Mouse (Mus musculus): ENCODE results near the gene Birc3. TPM values are rescaled to one million over a fixed set of nuclear protein-coding genes. Genes with fewer than 3 reads are reported as not detected.

Birc3 gene
- total RNA-seq (2012; rRNA removed), result 4.0 and 4.6 TPM in 2 replicates

DNA sequence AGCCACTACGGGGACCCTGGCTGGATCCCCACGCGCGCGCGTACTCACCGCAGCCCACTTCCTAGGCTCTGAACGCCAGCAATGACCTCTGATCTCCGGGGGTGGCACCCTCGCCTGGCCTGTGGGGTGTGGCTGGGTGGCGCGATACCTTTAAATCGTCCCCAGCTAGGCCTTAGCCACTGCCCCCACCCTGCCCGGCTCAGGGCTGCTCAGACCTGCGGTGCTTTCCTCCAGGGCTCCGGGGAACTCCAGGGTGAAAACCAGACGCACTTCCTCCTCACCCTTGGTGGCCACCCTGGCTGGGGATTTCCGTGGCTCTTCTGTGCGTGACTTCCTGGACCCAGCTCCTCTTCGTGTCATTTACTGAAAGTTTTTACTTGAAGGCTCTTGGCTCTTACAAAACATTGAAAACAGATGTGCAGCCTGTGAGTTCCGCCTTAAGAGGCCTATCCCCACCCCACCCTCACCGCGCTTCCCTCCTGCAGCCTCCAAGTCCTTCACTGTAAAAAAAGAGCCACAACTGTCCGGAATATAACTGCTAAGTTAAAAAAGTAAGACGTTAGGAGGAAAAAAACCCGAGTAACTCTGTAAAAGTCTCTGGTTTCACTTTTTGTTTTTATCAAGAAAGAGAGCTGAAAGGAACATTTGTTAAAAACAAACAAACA lies at the start of gene Birc3:
Gene Birc3 (minus strand): TSS at position 412 of the 665 bp plus-strand sequence.
- Histone ChIP-seq H3K9me3 (ENCODE audit: control insufficient read depth, insufficient read depth, low read depth, low read length) (no peaks in the 10 kb centered on the region), H3K4me3 (ENCODE audit: insufficient read depth in 1 of 2, low read depth in 1 of 2, low read length in 2 of 2, poor library complexity in 1 of 2, severe bottlenecking in 1 of 2) (peak within 1 kb of the TSS; percentile 70 to 79), H3K27ac (ENCODE audit: insufficient read depth, low read depth, low read length, poor library complexity, severe bottlenecking) (peak within 1 kb of the TSS; percentile 26), H3K36me3 (ENCODE audit: control insufficient read depth, insufficient read depth, low read length, poor library complexity, severe bottlenecking) (no peaks in the 10 kb centered on the region), H3K4me1 (ENCODE audit: control insufficient read depth in 2 of 2, insufficient read depth in 2 of 2, low read length in 2 of 2, poor library complexity in 1 of 2) (peaks cover 3 to 11% of the 10 kb centered on the region in 2 experiments; a peak in 1 of 4 replicates), H3K9ac (ENCODE audit: insufficient read depth, low read depth, low read length, poor library complexity, severe bottlenecking) (peak within 1 kb of the TSS; percentile 67)
- in situ Hi-C loops (cut with MboI; ENCODE audit: low sequenced_read_pairs in 2 of 2, unreplicated experiment in 2 of 2), result no loop called here
- no peak for TF ChIP-seq ZNF384 (IDR thresholded peaks at IDR 0.05; ENCODE audit: low read depth, low read length)
- TF ChIP-seq MAFK (IDR thresholded peaks at IDR 0.05; ENCODE audit: insufficient read depth, low read depth, low read length), result no peak
- TF ChIP-seq ZC3H11A (IDR thresholded peaks at IDR 0.05; ENCODE audit: borderline replicate concordance, low read depth, low read length), result no peak
- TF ChIP-seq CHD2 (IDR thresholded peaks at IDR 0.05; ENCODE audit: low read depth, low read length), result no peak
- TF ChIP-seq HCFC1 (IDR thresholded peaks at IDR 0.05; ENCODE audit: borderline replicate concordance, insufficient read depth, low read length), result no peak
- peak; percentile 31 for DNase-seq (ENCODE audit: low read depth, low spot score)

DNA sequence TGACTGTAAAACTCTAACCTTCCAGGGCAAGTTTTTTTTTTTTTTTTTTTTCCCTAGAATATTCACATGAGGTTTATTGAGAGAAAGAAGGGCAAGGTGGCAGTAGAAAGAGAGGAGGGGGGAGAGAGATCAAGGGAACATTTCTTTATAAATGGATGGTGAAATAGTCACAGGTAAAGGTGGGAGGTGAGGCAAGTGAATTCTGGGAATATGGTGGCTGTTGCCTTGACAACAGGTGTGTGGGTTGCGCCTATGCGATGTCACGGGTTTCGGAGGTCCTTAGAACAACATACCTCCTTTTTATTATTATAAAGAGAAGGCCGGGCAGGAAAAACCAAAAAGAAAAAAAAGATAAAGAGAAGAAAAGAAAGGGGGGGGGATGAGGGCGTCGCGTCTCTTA lies 41.9 kb upstream of the Birc3 start:
- Histone ChIP-seq H3K9me3 (ENCODE audit: control insufficient read depth, insufficient read depth, low read depth, low read length) (no peaks in the 10 kb centered on the region), H3K27ac (ENCODE audit: insufficient read depth, low read depth, low read length, poor library complexity, severe bottlenecking) (peak overlapping the region; percentile 5; the same call in 1 of the 2 replicates), H3K9ac (ENCODE audit: insufficient read depth, low read depth, low read length, poor library complexity, severe bottlenecking) (no peak overlapping the region), H3K4me3 (ENCODE audit: insufficient read depth in 1 of 2, low read depth in 1 of 2, low read length in 2 of 2, poor library complexity in 1 of 2, severe bottlenecking in 1 of 2) (peak overlapping the region; percentile 20 to 37; a peak in 2 of 4 replicates), H3K4me1 (ENCODE audit: control insufficient read depth in 2 of 2, insufficient read depth in 2 of 2, low read length in 2 of 2, poor library complexity in 1 of 2) (peaks cover 0 to 7% of the 10 kb centered on the region in 2 experiments; a peak in 3 of 4 replicates), H3K36me3 (ENCODE audit: control insufficient read depth, insufficient read depth, low read length, poor library complexity, severe bottlenecking) (no peaks in the 10 kb centered on the region)
- TF ChIP-seq ZC3H11A (IDR thresholded peaks at IDR 0.05; ENCODE audit: borderline replicate concordance, low read depth, low read length), result no peak
- no peak for TF ChIP-seq CHD2 (IDR thresholded peaks at IDR 0.05; ENCODE audit: low read depth, low read length)
- no peak for TF ChIP-seq HCFC1 (IDR thresholded peaks at IDR 0.05; ENCODE audit: borderline replicate concordance, insufficient read depth, low read length)
- no peak for TF ChIP-seq MAFK (IDR thresholded peaks at IDR 0.05; ENCODE audit: insufficient read depth, low read depth, low read length)
- TF ChIP-seq ZNF384 (IDR thresholded peaks at IDR 0.05; ENCODE audit: low read depth, low read length), result no peak; the same call in 1 of the 2 replicates
- in situ Hi-C loops (cut with MboI; ENCODE audit: low sequenced_read_pairs in 2 of 2, unreplicated experiment in 2 of 2), result no loop called here
- no peak for DNase-seq (ENCODE audit: low read depth, low spot score)

DNA sequence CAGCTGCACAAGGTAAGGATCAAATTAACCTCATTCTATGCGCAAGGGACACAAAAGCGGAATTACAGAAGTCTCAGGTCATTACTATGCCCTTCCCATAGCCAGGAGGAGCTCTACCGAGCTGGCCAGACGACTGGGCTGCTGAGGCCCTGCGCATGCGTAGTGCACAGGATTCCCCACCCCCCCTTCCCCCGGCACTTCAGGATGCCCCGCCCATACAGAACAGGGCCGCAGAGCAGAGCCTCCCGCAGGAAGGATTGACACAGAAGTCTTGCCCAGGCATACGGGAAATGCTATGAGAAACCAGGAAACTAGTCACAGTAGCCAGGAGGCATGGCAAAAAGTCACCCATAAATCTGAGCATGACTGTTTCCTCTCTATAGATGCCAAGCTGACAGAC lies 41.5 kb upstream of the Birc3 start:
- TF ChIP-seq ZC3H11A (IDR thresholded peaks at IDR 0.05; ENCODE audit: borderline replicate concordance, low read depth, low read length) (no peak), MAFK (IDR thresholded peaks at IDR 0.05; ENCODE audit: insufficient read depth, low read depth, low read length) (no peak), HCFC1 (IDR thresholded peaks at IDR 0.05; ENCODE audit: borderline replicate concordance, insufficient read depth, low read length) (no peak), CHD2 (IDR thresholded peaks at IDR 0.05; ENCODE audit: low read depth, low read length) (no peak), ZNF384 (IDR thresholded peaks at IDR 0.05; ENCODE audit: low read depth, low read length) (no peak)
- Histone ChIP-seq H3K9ac (ENCODE audit: insufficient read depth, low read depth, low read length, poor library complexity, severe bottlenecking) (peak overlapping the region; percentile 34; the same call in 1 of the 2 replicates), H3K36me3 (ENCODE audit: control insufficient read depth, insufficient read depth, low read length, poor library complexity, severe bottlenecking) (peaks cover 2% of the 10 kb centered on the region; the same call in 1 of the 2 replicates), H3K9me3 (ENCODE audit: control insufficient read depth, insufficient read depth, low read depth, low read length) (no peaks in the 10 kb centered on the region), H3K4me3 (ENCODE audit: insufficient read depth in 1 of 2, low read depth in 1 of 2, low read length in 2 of 2, poor library complexity in 1 of 2, severe bottlenecking in 1 of 2) (peak overlapping the region; percentile 20 to 62; a peak in 3 of 4 replicates), H3K4me1 (ENCODE audit: control insufficient read depth in 2 of 2, insufficient read depth in 2 of 2, low read length in 2 of 2, poor library complexity in 1 of 2) (peaks cover 0 to 7% of the 10 kb centered on the region in 2 experiments; a peak in 3 of 4 replicates), H3K27ac (ENCODE audit: insufficient read depth, low read depth, low read length, poor library complexity, severe bottlenecking) (peak overlapping the region; percentile 9; the same call in 1 of the 2 replicates)
- in situ Hi-C loops (cut with MboI; ENCODE audit: low sequenced_read_pairs in 2 of 2, unreplicated experiment in 2 of 2), result no loop called here
- DNase-seq (ENCODE audit: low read depth, low spot score), result peak; percentile 75

DNA sequence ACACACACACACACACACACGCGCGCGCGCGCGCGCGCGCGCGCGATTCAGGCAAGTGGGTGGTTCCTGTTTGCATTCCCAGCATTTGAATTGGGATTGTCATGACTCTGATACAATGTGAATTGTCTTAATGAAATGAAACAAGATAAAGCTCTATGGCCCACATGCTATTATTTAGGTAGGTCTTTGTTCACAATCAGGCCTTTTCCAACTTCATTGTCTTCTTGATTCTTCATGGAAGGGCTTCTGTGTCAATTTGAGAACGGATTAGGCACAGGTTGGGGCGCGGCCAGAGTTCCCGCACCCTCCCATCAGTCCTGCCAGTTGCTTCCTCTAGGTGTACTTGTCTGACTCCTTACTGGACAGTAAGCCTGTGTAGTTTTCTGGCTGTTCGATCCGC lies 41.0 kb upstream of the Birc3 start:
- Histone ChIP-seq H3K4me3 (ENCODE audit: insufficient read depth in 1 of 2, low read depth in 1 of 2, low read length in 2 of 2, poor library complexity in 1 of 2, severe bottlenecking in 1 of 2) (peak overlapping the region; percentile 20 to 62; a peak in 3 of 4 replicates), H3K9ac (ENCODE audit: insufficient read depth, low read depth, low read length, poor library complexity, severe bottlenecking) (peak overlapping the region; percentile 34; the same call in 1 of the 2 replicates), H3K27ac (ENCODE audit: insufficient read depth, low read depth, low read length, poor library complexity, severe bottlenecking) (peak overlapping the region; percentile 9; the same call in 1 of the 2 replicates), H3K4me1 (ENCODE audit: control insufficient read depth in 2 of 2, insufficient read depth in 2 of 2, low read length in 2 of 2, poor library complexity in 1 of 2) (peaks cover 0 to 7% of the 10 kb centered on the region in 2 experiments; a peak in 3 of 4 replicates), H3K36me3 (ENCODE audit: control insufficient read depth, insufficient read depth, low read length, poor library complexity, severe bottlenecking) (peaks cover 3% of the 10 kb centered on the region; the same call in 1 of the 2 replicates), H3K9me3 (ENCODE audit: control insufficient read depth, insufficient read depth, low read depth, low read length) (no peaks in the 10 kb centered on the region)
- DNase-seq (ENCODE audit: low read depth, low spot score), result peak; percentile 41
- in situ Hi-C loops (cut with MboI; ENCODE audit: low sequenced_read_pairs in 2 of 2, unreplicated experiment in 2 of 2), result no loop called here
- TF ChIP-seq ZC3H11A (IDR thresholded peaks at IDR 0.05; ENCODE audit: borderline replicate concordance, low read depth, low read length), result no peak
